8 mouse cellular contexts compared by ENCODE assay signal in genomic region chr10:34128391-34128790, GRCm38 (mm10). TPM values are rescaled to one million over a fixed set of nuclear protein-coding genes. Genes with fewer than 3 reads are reported as not detected.
DNase-seq lines count a peak whose midpoint lies in the region; ATAC-seq and TF ChIP-seq lines count a peak whose summit lies in the region.

No protein-coding gene starts in this region.

- no peak overlapping the region for H3K4me2 ChIP-seq in kidney, embryonic 16.5 days (replicated peaks; ENCODE audit: low read depth, low read length)
- H3K4me2 ChIP-seq in forebrain, postnatal 0 days (ENCODE audit: low read depth): no peak overlapping the region

- no peak overlapping the region for H3K27ac ChIP-seq in kidney, embryonic 16.5 days (ENCODE audit: low read length)
- peak overlapping the region; percentile 71 for H3K27ac ChIP-seq in embryonic fibroblast, embryonic 13.5 days (ENCODE audit: insufficient read depth, low read length)
- no peak overlapping the region for H3K27ac ChIP-seq in forebrain, postnatal 0 days (ENCODE audit: low read depth, low read length)

- no peak for TF ChIP-seq CTCF in embryonic fibroblast, embryonic 13.5 days (IDR thresholded peaks at IDR 0.05; ENCODE audit: borderline replicate concordance, insufficient read depth, low read length)
- TF ChIP-seq CTCF in forebrain, postnatal 0 days (IDR thresholded peaks at IDR 0.05; ENCODE audit: low read depth): no peak

- H3K4me1 ChIP-seq in kidney, embryonic 16.5 days (ENCODE audit: insufficient read depth, low read length): 0 out of 2 replicates have a peak, but pooled peaks cover 5% of the 10 kb centered on the region
- peaks cover 4% of the 10 kb centered on the region; the same call in 1 of the 2 replicates for H3K4me1 ChIP-seq in embryonic fibroblast, embryonic 13.5 days (ENCODE audit: control insufficient read depth, insufficient read depth, low read length)
- no peaks in the 10 kb centered on the region for H3K4me1 ChIP-seq in forebrain, postnatal 0 days (ENCODE audit: insufficient read depth)

- no peaks in the 10 kb centered on the region for H3K36me3 ChIP-seq in kidney, embryonic 16.5 days (ENCODE audit: insufficient read depth, low read length)
- no peaks in the 10 kb centered on the region for H3K36me3 ChIP-seq in forebrain, postnatal 0 days (ENCODE audit: insufficient read depth)

- H3K9me3 ChIP-seq in kidney, embryonic 16.5 days (ENCODE audit: low read length): no peaks in the 10 kb centered on the region
- H3K9me3 ChIP-seq in forebrain, postnatal 0 days (ENCODE audit: low read length): no peaks in the 10 kb centered on the region

- ATAC-seq in kidney, embryonic 16.5 days (ENCODE audit: low FRiP score, low TSS enrichment): no peak
- 0 out of 2 replicates have a peak, but pooled peaks have one; percentile 7 for ATAC-seq in megakaryocyte, adult 5-6 weeks (ENCODE audit: poor library complexity, severe bottlenecking)
- no peak for ATAC-seq in forebrain, postnatal 0 days

- no peak for TF ChIP-seq POLR2A in embryonic fibroblast, embryonic 13.5 days (IDR thresholded peaks at IDR 0.05; ENCODE audit: low read depth, low read length)

- peak; percentile 16 for DNase-seq in kidney, adult 18-20 months
- peak; percentile 24 to 28 for DNase-seq in kidney, adult 8-10 months
- no peak for DNase-seq in forebrain, postnatal 0 days
- no peak for DNase-seq in frontal cortex, postnatal 14 days (ENCODE audit: low spot score in 2 of 2)
- no peak for DNase-seq in frontal cortex, postnatal 25 days (ENCODE audit: low spot score in 2 of 2)

- WGBS in kidney, embryonic 16.5 days: 71% methylated on average over 6 of the region's 6 CpGs
- 82% methylated on average over 6 of the region's 6 CpGs for WGBS in forebrain, postnatal 0 days

- no peak overlapping the region for H3K9ac ChIP-seq in kidney, embryonic 16.5 days (replicated peaks; ENCODE audit: low read length)
- H3K9ac ChIP-seq in forebrain, postnatal 0 days: no peak overlapping the region

- H3K27me3 ChIP-seq in kidney, embryonic 16.5 days (ENCODE audit: insufficient read depth, low read length): peaks cover 3% of the 10 kb centered on the region; the same call in 1 of the 2 replicates
- no peaks in the 10 kb centered on the region for H3K27me3 ChIP-seq in forebrain, postnatal 0 days (ENCODE audit: insufficient read depth, low read length)

- no peak overlapping the region for H3K4me3 ChIP-seq in kidney, embryonic 16.5 days (ENCODE audit: low read length)
- H3K4me3 ChIP-seq in embryonic fibroblast, embryonic 13.5 days (ENCODE audit: insufficient read depth, low read length): no peak overlapping the region
- no peak overlapping the region for H3K4me3 ChIP-seq in forebrain, postnatal 0 days (ENCODE audit: low read depth, low read length)

RNA-seq across cellular contexts. Expression of gene Calhm6, which starts 0.6 kb away (rescaled TPM):
- polyA plus RNA-seq in kidney, embryonic 16.5 days (2015; fragmentation: Nextera tagmentation; extraction: Ambion mirVana): 0.57 and 0.96 TPM in 2 replicates
- not detected in 2 replicates for polyA plus RNA-seq in embryonic fibroblast, embryonic 13.5 days (2011; ENCODE audit: insufficient read length, low read depth, missing spikeins)
- 3.9 and 9.1 TPM in 2 replicates for total RNA-seq in megakaryocyte, adult 5-6 weeks (2015)
- 3.0 and 4.7 TPM in 2 replicates for total RNA-seq in megakaryocyte, adult 5-6 weeks (2017)
- 0.29 TPM in 1 of 2 replicates, not detected in the other for total RNA-seq in forebrain, postnatal 0 days (2014; rRNA removed)
- 0.69 and 0.84 TPM in 2 replicates for polyA plus RNA-seq in forebrain, postnatal 0 days (2015; fragmentation: Nextera tagmentation; extraction: Ambion mirVana)

RNA-seq across cellular contexts. Expression of gene Calhm5, which starts 32.1 kb away (rescaled TPM):
- 0.46 and 0.74 TPM in 2 replicates for polyA plus RNA-seq in kidney, embryonic 16.5 days (2015; fragmentation: Nextera tagmentation; extraction: Ambion mirVana)
- polyA plus RNA-seq in embryonic fibroblast, embryonic 13.5 days (2011; ENCODE audit: insufficient read length, low read depth, missing spikeins): 2.0 and 2.7 TPM in 2 replicates
- total RNA-seq in megakaryocyte, adult 5-6 weeks (2015): not detected in 2 replicates
- not detected in 2 replicates for total RNA-seq in megakaryocyte, adult 5-6 weeks (2017)
- total RNA-seq in forebrain, postnatal 0 days (2014; rRNA removed): 0.76 and 1.9 TPM in 2 replicates
- polyA plus RNA-seq in forebrain, postnatal 0 days (2015; fragmentation: Nextera tagmentation; extraction: Ambion mirVana): 0.42 and 0.79 TPM in 2 replicates

Comparison
In these comparisons a context has a peak if more than half of its experiments do, and no peak if none do; other contexts are left out.
1. DNase-seq: peak in kidney, adult 18-20 months (single experiment) and kidney, adult 8-10 months (2 of 2); none in forebrain, postnatal 0 days (single experiment), frontal cortex, postnatal 14 days (0 of 2) and frontal cortex, postnatal 25 days (0 of 2).